Mouse (Mus musculus): ENCODE results near the gene Ttyh3. TPM values are rescaled to one million over a fixed set of nuclear protein-coding genes. Genes with fewer than 3 reads are reported as not detected.

Gene Ttyh3
- polyA plus RNA-seq, 1 experiment from 2014 or later = 5.6 TPM

GRCm38 (mm10) chr5:140582995-140583731 is 65.7 kb downstream of the Ttyh3 start:
- Histone ChIP-seq H3K27me3 (ENCODE audit: control insufficient read depth, insufficient read depth, low read depth, low read length) (no peaks in the 10 kb centered on the region), H3K9ac (ENCODE audit: low read depth, low read length) (no peak overlapping the region)
- WGBS (ENCODE audit: insufficient replicate concordance) = 55% methylated on average over 8 of the region's 8 CpGs

GRCm38 (mm10) chr5:140581569-140581968 is 67.3 kb downstream of the Ttyh3 start:
- H3K4me2 ChIP-seq (ENCODE audit: low read depth, low read length) = no peak overlapping the region
- H3K9ac ChIP-seq (ENCODE audit: low read depth, low read length) = no peak overlapping the region
- no peaks in the 10 kb centered on the region for H3K9me3 ChIP-seq (replicated peaks; ENCODE audit: control insufficient read depth, low read length)
- H3K27ac ChIP-seq (ENCODE audit: low read length) = no peak overlapping the region
- H3K4me1 ChIP-seq (ENCODE audit: control insufficient read depth, low read depth, low read length) = no peaks in the 10 kb centered on the region
- no peaks in the 10 kb centered on the region for H3K36me3 ChIP-seq (ENCODE audit: control insufficient read depth, insufficient read depth)
- WGBS (ENCODE audit: insufficient replicate concordance) = 19% methylated on average over 5 of the region's 5 CpGs
- 0 out of 2 replicates have a peak, but pooled peaks have one; percentile 9 for ATAC-seq (ENCODE audit: low read depth)
- H3K4me3 ChIP-seq (ENCODE audit: low read depth, low read length) = no peak overlapping the region
- no peaks in the 10 kb centered on the region for H3K27me3 ChIP-seq (ENCODE audit: control insufficient read depth, insufficient read depth, low read depth, low read length)

More at GRCm38 (mm10) chr5:140582995-140583731, 65.7 kb downstream of the Ttyh3 start:
- no peaks in the 10 kb centered on the region for H3K9me3 ChIP-seq (replicated peaks; ENCODE audit: control insufficient read depth, low read length)
- no peaks in the 10 kb centered on the region for H3K4me1 ChIP-seq (ENCODE audit: control insufficient read depth, low read depth, low read length)
- no peak overlapping the region for H3K27ac ChIP-seq (ENCODE audit: low read length)
- no peaks in the 10 kb centered on the region for H3K36me3 ChIP-seq (ENCODE audit: control insufficient read depth, insufficient read depth)
- no peak overlapping the region for H3K4me2 ChIP-seq (ENCODE audit: low read depth, low read length)
- ATAC-seq (ENCODE audit: low read depth) = no peak; the same call in 1 of the 2 replicates
- no peak overlapping the region for H3K4me3 ChIP-seq (ENCODE audit: low read depth, low read length)

GRCm38 (mm10) chr5:140579771-140580170 is 69.1 kb downstream of the Ttyh3 start:
- no peak overlapping the region for H3K4me2 ChIP-seq (ENCODE audit: low read depth, low read length)
- no peaks in the 10 kb centered on the region for H3K9me3 ChIP-seq (replicated peaks; ENCODE audit: control insufficient read depth, low read length)
- no peaks in the 10 kb centered on the region for H3K36me3 ChIP-seq (ENCODE audit: control insufficient read depth, insufficient read depth)
- H3K4me3 ChIP-seq (ENCODE audit: low read depth, low read length) = no peak overlapping the region
- 43% methylated on average over 6 of the region's 6 CpGs for WGBS (ENCODE audit: insufficient replicate concordance)
- H3K27ac ChIP-seq (ENCODE audit: low read length) = no peak overlapping the region
- no peak for ATAC-seq (ENCODE audit: low read depth)
- H3K4me1 ChIP-seq (ENCODE audit: control insufficient read depth, low read depth, low read length) = peaks cover 2% of the 10 kb centered on the region; the same call in 1 of the 2 replicates
- no peaks in the 10 kb centered on the region for H3K27me3 ChIP-seq (ENCODE audit: control insufficient read depth, insufficient read depth, low read depth, low read length)
- no peak overlapping the region for H3K9ac ChIP-seq (ENCODE audit: low read depth, low read length)

- WGBS (ENCODE audit: insufficient replicate concordance) = 67% methylated on average over 9 of the region's 9 CpGs
- no peak overlapping the region for H3K9ac ChIP-seq (ENCODE audit: low read depth, low read length)
- no peak overlapping the region for H3K4me2 ChIP-seq (ENCODE audit: low read depth, low read length)
- H3K9me3 ChIP-seq (replicated peaks; ENCODE audit: control insufficient read depth, low read length) = no peaks in the 10 kb centered on the region
- no peak for ATAC-seq (ENCODE audit: low read depth)
- H3K27ac ChIP-seq (ENCODE audit: low read length) = no peak overlapping the region
- no peak overlapping the region for H3K4me3 ChIP-seq (ENCODE audit: low read depth, low read length)
- H3K27me3 ChIP-seq (ENCODE audit: control insufficient read depth, insufficient read depth, low read depth, low read length) = no peaks in the 10 kb centered on the region
- H3K4me1 ChIP-seq (ENCODE audit: control insufficient read depth, low read depth, low read length) = peaks cover 2% of the 10 kb centered on the region; the same call in 1 of the 2 replicates
- H3K36me3 ChIP-seq (ENCODE audit: control insufficient read depth, insufficient read depth) = no peaks in the 10 kb centered on the region
Observed at GRCm38 (mm10) chr5:140579221-140579620, 69.6 kb downstream of the Ttyh3 start.

GRCm38 (mm10) chr5:140575381-140575866 is 73.4 kb downstream of the Ttyh3 start:
- Histone ChIP-seq H3K9me3 (replicated peaks; ENCODE audit: control insufficient read depth, low read length) (no peaks in the 10 kb centered on the region), H3K36me3 (ENCODE audit: control insufficient read depth, insufficient read depth) (no peaks in the 10 kb centered on the region), H3K9ac (ENCODE audit: low read depth, low read length) (no peak overlapping the region), H3K27me3 (ENCODE audit: control insufficient read depth, insufficient read depth, low read depth, low read length) (no peaks in the 10 kb centered on the region), H3K27ac (ENCODE audit: low read length) (no peak overlapping the region), H3K4me1 (ENCODE audit: control insufficient read depth, low read depth, low read length) (peaks cover 2% of the 10 kb centered on the region; the same call in 1 of the 2 replicates), H3K4me2 (ENCODE audit: low read depth, low read length) (no peak overlapping the region), H3K4me3 (ENCODE audit: low read depth, low read length) (no peak overlapping the region)
- WGBS (ENCODE audit: insufficient replicate concordance) = 32% methylated on average over 5 of the region's 5 CpGs
- ATAC-seq (ENCODE audit: low read depth) = 0 out of 2 replicates have a peak, but pooled peaks have one; percentile 6

GRCm38 (mm10) chr5:140572611-140573010 is 76.2 kb downstream of the Ttyh3 start:
- no peaks in the 10 kb centered on the region for H3K36me3 ChIP-seq (ENCODE audit: control insufficient read depth, insufficient read depth)
- H3K27ac ChIP-seq (ENCODE audit: low read length) = no peak overlapping the region
- no peak overlapping the region for H3K9ac ChIP-seq (ENCODE audit: low read depth, low read length)
- no peak overlapping the region for H3K4me3 ChIP-seq (ENCODE audit: low read depth, low read length)
- H3K4me2 ChIP-seq (ENCODE audit: low read depth, low read length) = no peak overlapping the region
- WGBS (ENCODE audit: insufficient replicate concordance) = 66% methylated on average over 6 of the region's 6 CpGs
- H3K27me3 ChIP-seq (ENCODE audit: control insufficient read depth, insufficient read depth, low read depth, low read length) = no peaks in the 10 kb centered on the region
- peaks cover 11% of the 10 kb centered on the region for H3K4me1 ChIP-seq (ENCODE audit: control insufficient read depth, low read depth, low read length)
- no peaks in the 10 kb centered on the region for H3K9me3 ChIP-seq (replicated peaks; ENCODE audit: control insufficient read depth, low read length)
- no peak for ATAC-seq (ENCODE audit: low read depth)

GRCm38 (mm10) chr5:140571673-140572072 is 77.2 kb downstream of the Ttyh3 start:
- no peak overlapping the region for H3K9ac ChIP-seq (ENCODE audit: low read depth, low read length)
- H3K27ac ChIP-seq (ENCODE audit: low read length) = no peak overlapping the region
- no peaks in the 10 kb centered on the region for H3K27me3 ChIP-seq (ENCODE audit: control insufficient read depth, insufficient read depth, low read depth, low read length)
- H3K4me2 ChIP-seq (ENCODE audit: low read depth, low read length) = no peak overlapping the region
- H3K36me3 ChIP-seq (ENCODE audit: control insufficient read depth, insufficient read depth) = no peaks in the 10 kb centered on the region
- no peak overlapping the region for H3K4me3 ChIP-seq (ENCODE audit: low read depth, low read length)
- ATAC-seq (ENCODE audit: low read depth) = no peak
- 65% methylated on average over 10 of the region's 10 CpGs for WGBS (ENCODE audit: insufficient replicate concordance)
- H3K4me1 ChIP-seq (ENCODE audit: control insufficient read depth, low read depth, low read length) = peaks cover 20% of the 10 kb centered on the region
- no peaks in the 10 kb centered on the region for H3K9me3 ChIP-seq (replicated peaks; ENCODE audit: control insufficient read depth, low read length)

GRCm38 (mm10) chr5:140571201-140571600 is 77.6 kb downstream of the Ttyh3 start:
- Histone ChIP-seq H3K27me3 (ENCODE audit: control insufficient read depth, insufficient read depth, low read depth, low read length) (no peaks in the 10 kb centered on the region), H3K4me2 (ENCODE audit: low read depth, low read length) (no peak overlapping the region), H3K27ac (ENCODE audit: low read length) (no peak overlapping the region), H3K9ac (ENCODE audit: low read depth, low read length) (no peak overlapping the region), H3K36me3 (ENCODE audit: control insufficient read depth, insufficient read depth) (no peaks in the 10 kb centered on the region), H3K4me1 (ENCODE audit: control insufficient read depth, low read depth, low read length) (peaks cover 21% of the 10 kb centered on the region), H3K4me3 (ENCODE audit: low read depth, low read length) (no peak overlapping the region), H3K9me3 (replicated peaks; ENCODE audit: control insufficient read depth, low read length) (no peaks in the 10 kb centered on the region)
- no peak for ATAC-seq (ENCODE audit: low read depth)
- WGBS (ENCODE audit: insufficient replicate concordance) = 61% methylated on average over 4 of the region's 4 CpGs
